Mouse (Mus musculus): ENCODE measurements around the gene Cyp27a1.

DNA sequence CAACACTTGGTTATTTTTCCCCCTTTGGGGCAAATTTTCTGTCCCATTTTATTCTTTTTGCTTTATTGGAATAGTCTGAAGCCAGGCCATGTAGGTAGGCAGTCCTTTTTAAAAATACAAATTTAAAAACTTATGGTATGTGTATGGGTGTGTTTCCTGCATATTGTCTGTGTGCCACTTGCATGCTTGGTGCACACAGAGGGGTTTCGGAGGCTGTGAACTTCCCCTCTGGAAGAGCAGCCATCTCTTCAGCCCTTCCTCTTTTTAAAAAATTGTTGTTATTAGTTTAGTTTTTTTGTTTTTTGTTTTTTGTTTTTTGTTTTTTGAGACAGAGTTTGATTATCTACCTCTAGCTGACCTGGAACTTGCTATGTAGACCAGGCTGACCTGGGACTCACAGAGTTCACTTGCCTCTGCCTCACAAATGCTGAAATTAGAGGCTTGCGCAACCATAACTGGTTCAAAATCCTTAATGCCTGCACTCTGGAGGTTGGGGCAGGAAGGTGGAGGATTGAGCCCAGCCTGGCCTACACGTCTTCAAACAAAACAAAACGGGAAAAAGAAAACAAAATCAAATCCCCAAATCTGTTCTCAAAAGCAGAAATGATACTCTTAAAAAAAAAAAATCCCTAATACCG lies 794 bp upstream of the Cyp27a1 start:
- no peak for TF ChIP-seq CTCF (IDR thresholded peaks at IDR 0.05; ENCODE audit: low read depth, low read length)
- no peak for TF ChIP-seq POLR2A (IDR thresholded peaks at IDR 0.05; ENCODE audit: borderline replicate concordance, low read depth, low read length)
